Mouse (Mus musculus) spleen, postnatal 10 days (tissue): ENCODE measurements around the gene Olfr1166.
"Not testable (repeated sequence)": the region's sequence is repeated elsewhere in the genome, so short reads cannot be mapped to it uniquely, and the experiment has no call there.

Experiments used
- DNase-seq, 2 experiments: peaks; one replicate each; pipeline ENCODE4 v3.0.0; 2021 to 2022; ENCODE audit warnings: low spot score in 2 of 2

The Olfr1166 gene

GRCm38 (mm10) chr2:88128172-88128571 is at the start of gene Olfr1166:
TSS of gene Olfr1166 (minus strand) at chr2:88128272.
- no peak for DNase-seq

GRCm38 (mm10) chr2:88155093-88155492 is 27.0 kb upstream of the Olfr1166 start, which contains the start of gene Olfr1167:
TSS of gene Olfr1167 (minus strand) at chr2:88155193.
- not testable (repeated sequence) for DNase-seq

- no peak for DNase-seq
Measured at GRCm38 (mm10) chr2:88093866-88094265, 34.2 kb downstream of the Olfr1166 start, which contains the start of gene Olfr1164. TSS of gene Olfr1164 (minus strand) at chr2:88093966.
